Mouse (Mus musculus): ENCODE measurements around the gene Pdk4.

Gene Pdk4

GRCm38 (mm10) chr6:5447013-5447412, 49.1 kb downstream of the Pdk4 start:
- no peak for DNase-seq (ENCODE audit: extremely low read depth, insufficient read length, low spot score)

- DNase-seq (ENCODE audit: extremely low read depth, insufficient read length, low spot score) = no peak
Measured at GRCm38 (mm10) chr6:5444331-5444898, 51.7 kb downstream of the Pdk4 start.

- peak; percentile 46 for DNase-seq (ENCODE audit: extremely low read depth, insufficient read length, low spot score)
Measured at GRCm38 (mm10) chr6:5443104-5443863, 52.8 kb downstream of the Pdk4 start.

GRCm38 (mm10) chr6:5442316-5443085, 53.6 kb downstream of the Pdk4 start:
- DNase-seq (ENCODE audit: extremely low read depth, insufficient read length, low spot score) = peak; percentile 54

DNA sequence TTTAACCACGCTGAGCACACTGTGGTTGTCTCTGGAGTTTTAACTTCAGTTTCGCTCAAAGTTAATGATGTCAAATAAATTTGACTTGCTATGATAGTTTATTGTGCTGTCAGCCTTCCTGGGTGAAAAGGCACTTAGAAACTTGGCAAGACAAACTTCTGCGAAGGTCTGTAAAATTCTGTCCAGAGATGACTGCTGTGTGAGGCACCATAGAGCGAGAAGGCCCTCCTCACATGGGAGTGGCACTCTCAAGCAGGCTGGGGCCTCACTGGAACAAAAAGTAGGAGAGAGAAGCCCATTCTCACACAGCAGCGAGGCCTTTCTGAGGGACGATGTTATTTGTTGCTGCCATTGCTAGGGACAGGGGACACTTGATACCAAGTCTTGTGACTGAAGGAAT, 54.9 kb downstream of the Pdk4 start:
- no peak for DNase-seq (ENCODE audit: extremely low read depth, insufficient read length, low spot score)

- DNase-seq (ENCODE audit: extremely low read depth, insufficient read length, low spot score) = no peak
Measured at GRCm38 (mm10) chr6:5437757-5438156, 58.4 kb downstream of the Pdk4 start.

DNA sequence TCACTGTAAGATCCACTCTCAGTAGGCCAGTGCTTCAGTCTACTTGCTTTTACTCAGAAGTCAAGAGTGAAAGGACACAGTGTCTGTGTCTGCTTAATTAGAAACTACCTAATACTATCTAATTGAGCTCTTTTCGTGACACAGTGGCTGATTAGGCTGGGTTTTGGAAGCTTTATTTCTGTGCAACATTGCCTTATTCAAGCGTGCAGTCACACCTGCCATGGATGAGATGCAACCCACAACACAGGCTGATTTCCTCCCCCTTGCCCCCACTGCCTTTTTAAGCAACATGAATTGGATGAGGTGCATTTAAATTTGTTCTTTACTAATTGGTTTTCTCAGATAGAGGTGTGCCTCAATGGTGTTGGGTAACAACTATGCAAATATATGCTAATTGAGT, 62.2 kb downstream of the Pdk4 start:
- DNase-seq (ENCODE audit: extremely low read depth, insufficient read length, low spot score) = no peak

Measured in 3134 (cell line).